Mouse (Mus musculus) liver, adult 2 months (tissue): ENCODE results near the gene Btbd8. TPM values are rescaled to one million over a fixed set of nuclear protein-coding genes. Genes with fewer than 3 reads are reported as not detected.
A peak's percentile ranks its signal among the peaks of the same experiment; 100 is the strongest.

ENCODE experiments used
- DNase-seq: peaks from one replicate; pipeline ENCODE4 v3.0.0-alpha.2; 2011; ENCODE audit warnings: low read depth, low spot score; ENCODE audit errors: extremely low read depth
- H3K27ac ChIP-seq: fragments of 200-500 bp; replicated peaks from 2 replicates; pipeline ENCODE4 v1.5.1; 2012; ENCODE audit warnings: low read depth, mild to moderate bottlenecking, control low read depth, inconsistent platforms, low read length; ENCODE audit not compliant: insufficient read depth
- H3K27me3 ChIP-seq: fragments of 200-500 bp; 2 replicates; pipeline ENCODE4 v1.6.1; 2012; ENCODE audit warnings: mild to moderate bottlenecking, moderate library complexity, low read length, inconsistent platforms; ENCODE audit not compliant: control insufficient read depth, insufficient read depth
- H3K36me3 ChIP-seq: fragments of 200-500 bp; 2 replicates; pipeline ENCODE4 v1.6.1; 2012; ENCODE audit warnings: low read length, inconsistent platforms; ENCODE audit not compliant: control insufficient read depth, insufficient read depth
- H3K4me1 ChIP-seq: fragments of 200-500 bp; 2 replicates; pipeline ENCODE4 v1.6.1; 2011; ENCODE audit warnings: low read length; ENCODE audit not compliant: control insufficient read depth, insufficient read depth
- H3K4me3 ChIP-seq: fragments of 200-500 bp; 2 replicates; pipeline ENCODE4 v1.5.1; 2011; ENCODE audit warnings: low read depth, mild to moderate bottlenecking, control low read depth, low read length, moderate library complexity; ENCODE audit not compliant: insufficient read depth
- H3K79me2 ChIP-seq: fragments of 200-500 bp; 2 replicates; pipeline ENCODE4 v1.6.1; 2012; ENCODE audit warnings: inconsistent platforms, mild to moderate bottlenecking, low read length, moderate library complexity; ENCODE audit not compliant: control insufficient read depth, insufficient read depth
- H3K9ac ChIP-seq: fragments of 200-500 bp; 2 replicates; pipeline ENCODE4 v1.6.1; 2012; ENCODE audit warnings: low read depth, mild to moderate bottlenecking, control low read depth, inconsistent platforms, low read length
- CTCF ChIP-seq: fragments of 200-500 bp; IDR thresholded peaks from 2 replicates; pipeline ENCODE4 v1.5.1; 2011; ENCODE audit warnings: low read depth, low read length, control low read depth
- POLR2A ChIP-seq: fragments of 200-500 bp; IDR thresholded peaks from 2 replicates; pipeline ENCODE4 v1.6.1; 2011; ENCODE audit warnings: low read length, control low read depth; ENCODE audit not compliant: insufficient read depth; ENCODE audit errors: extremely low read depth
- WGBS: fragments of 180-500 bp; shearing (Covaris S2); methylation state at CpG from one replicate; pipeline ENCODE4 v1.1.7; 2018; 5-methylcytosine and 5-hydroxymethylcytosine counted together
- polyA plus RNA-seq: library from polyadenylated mRNA; depleted of rRNA; stranded (reverse); fragments of >200 nt; gene quantifications from 2 replicates; pipeline ENCODE4 v1.2.3, GENCODE M21; 2012
- total RNA-seq: library from RNA; depleted of rRNA; stranded (reverse); fragments of >200 nt; gene quantifications from 2 replicates; pipeline ENCODE4 v1.2.3, GENCODE M21; 2014

Btbd8 gene
- total and polyA plus RNA-seq, 2 experiments: 0.33 to 3.4 TPM

DNA sequence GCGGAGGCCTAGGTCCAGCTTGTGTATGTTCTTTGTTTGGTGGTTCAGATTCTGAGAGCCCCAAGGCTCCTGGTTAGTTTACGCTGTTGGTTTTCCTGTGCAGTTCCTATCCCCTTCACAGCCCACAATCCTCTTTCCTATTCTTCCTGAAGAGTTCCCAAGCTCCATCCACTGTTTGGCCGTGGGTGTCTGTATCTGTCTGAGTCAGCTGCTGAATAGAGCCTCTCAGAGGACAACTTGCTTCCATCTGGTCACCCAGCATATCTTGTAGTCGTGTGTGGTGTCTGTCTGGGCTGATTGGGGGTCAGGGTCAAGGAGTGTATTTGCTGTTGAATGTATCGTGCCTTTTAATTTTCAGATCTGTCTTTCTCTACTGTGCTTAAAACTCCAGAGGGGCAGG is 4.1 kb downstream of the Btbd8 start:
- 86% methylated on average over 5 of the region's 5 CpGs for WGBS
- no peak overlapping the region for H3K4me3 ChIP-seq
- H3K36me3 ChIP-seq: no peaks in the 10 kb centered on the region
- no peak overlapping the region for H3K9ac ChIP-seq
- peaks cover 5% of the 10 kb centered on the region; the same call in 1 of the 2 replicates for H3K4me1 ChIP-seq
- H3K27ac ChIP-seq: no peak overlapping the region
- H3K27me3 ChIP-seq: no peaks in the 10 kb centered on the region
- H3K79me2 ChIP-seq: no peaks in the 10 kb centered on the region; the same call in 1 of the 2 replicates
- no peak for TF ChIP-seq POLR2A
- TF ChIP-seq CTCF: no peak
- no peak for DNase-seq

- H3K27ac ChIP-seq: no peak overlapping the region
- H3K27me3 ChIP-seq: no peaks in the 10 kb centered on the region
- H3K9ac ChIP-seq: no peak overlapping the region
- TF ChIP-seq POLR2A: no peak
- TF ChIP-seq CTCF: no peak
- 92% methylated on average over 4 of the region's 4 CpGs for WGBS
- no peak overlapping the region for H3K4me3 ChIP-seq
- no peaks in the 10 kb centered on the region for H3K36me3 ChIP-seq
- H3K79me2 ChIP-seq: no peaks in the 10 kb centered on the region; the same call in 1 of the 2 replicates
- no peaks in the 10 kb centered on the region for H3K4me1 ChIP-seq
- DNase-seq: no peak
These were observed 6.5 kb downstream of the Btbd8 start for GRCm38 (mm10) chr5:107444251-107444650.

DNA sequence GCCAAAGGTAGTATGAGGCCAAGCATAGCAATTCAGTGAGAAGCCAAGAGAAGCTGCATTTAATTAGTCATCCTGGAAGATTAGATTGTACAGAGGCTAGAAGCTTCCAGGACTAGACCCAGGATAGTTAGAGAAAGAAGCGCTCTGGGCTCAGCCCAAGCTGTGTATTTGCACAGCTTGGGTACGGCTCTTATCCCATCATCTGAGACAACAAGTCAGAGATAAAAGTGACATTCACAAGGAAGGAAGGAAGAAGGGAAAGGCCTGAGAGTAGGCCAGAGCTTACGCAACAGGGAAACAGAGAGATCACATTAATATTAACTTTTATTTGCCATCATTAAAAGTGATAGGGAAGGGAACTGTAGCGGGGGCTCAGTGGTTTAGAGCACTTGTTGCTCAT is 10.2 kb downstream of the Btbd8 start:
- TF ChIP-seq CTCF: no peak
- H3K4me3 ChIP-seq: no peak overlapping the region
- no peaks in the 10 kb centered on the region for H3K27me3 ChIP-seq
- no peak overlapping the region for H3K9ac ChIP-seq
- H3K4me1 ChIP-seq: no peaks in the 10 kb centered on the region
- no peak overlapping the region for H3K27ac ChIP-seq
- H3K79me2 ChIP-seq: no peaks in the 10 kb centered on the region; the same call in 1 of the 2 replicates
- H3K36me3 ChIP-seq: no peaks in the 10 kb centered on the region
- 70% methylated on average over 4 of the region's 4 CpGs for WGBS
- DNase-seq: peak; percentile 6

GRCm38 (mm10) chr5:107448784-107449183 is 11.0 kb downstream of the Btbd8 start:
- no peaks in the 10 kb centered on the region for H3K36me3 ChIP-seq
- no peaks in the 10 kb centered on the region for H3K4me1 ChIP-seq
- H3K27ac ChIP-seq: no peak overlapping the region
- no peaks in the 10 kb centered on the region; the same call in 1 of the 2 replicates for H3K79me2 ChIP-seq
- TF ChIP-seq POLR2A (no peak), CTCF (no peak)
- H3K27me3 ChIP-seq: no peaks in the 10 kb centered on the region
- no peak for DNase-seq
- no peak overlapping the region for H3K4me3 ChIP-seq
- 100% methylated on average over 4 of the region's 4 CpGs for WGBS
- no peak overlapping the region for H3K9ac ChIP-seq

DNA sequence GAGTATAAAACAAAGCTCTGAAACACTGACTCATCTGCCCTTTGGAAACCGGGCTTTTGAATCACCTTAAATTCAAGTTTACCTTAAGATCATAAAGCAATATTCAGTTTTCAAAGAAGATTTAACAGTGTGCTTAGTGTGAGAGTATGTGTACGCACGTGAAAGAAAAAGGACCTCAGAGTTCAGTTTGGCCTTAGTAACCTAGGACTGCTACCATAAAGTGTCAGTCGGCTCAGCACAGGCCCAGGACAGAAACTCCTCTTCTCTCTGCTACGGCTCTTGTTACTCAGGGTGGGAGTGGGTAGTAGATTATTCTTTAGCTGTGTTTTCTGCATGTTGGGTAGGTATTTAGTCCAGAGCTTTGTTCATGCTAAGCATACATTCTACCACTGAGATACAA is 11.8 kb downstream of the Btbd8 start:
- 94% methylated on average over 5 of the region's 5 CpGs for WGBS
- no peak overlapping the region for H3K4me3 ChIP-seq
- no peak overlapping the region for H3K9ac ChIP-seq
- H3K27ac ChIP-seq: no peak overlapping the region
- TF ChIP-seq CTCF: no peak
- DNase-seq: no peak
- H3K27me3 ChIP-seq: no peaks in the 10 kb centered on the region
- no peaks in the 10 kb centered on the region for H3K36me3 ChIP-seq
- H3K4me1 ChIP-seq: no peaks in the 10 kb centered on the region
- H3K79me2 ChIP-seq: no peaks in the 10 kb centered on the region; the same call in 1 of the 2 replicates

DNA sequence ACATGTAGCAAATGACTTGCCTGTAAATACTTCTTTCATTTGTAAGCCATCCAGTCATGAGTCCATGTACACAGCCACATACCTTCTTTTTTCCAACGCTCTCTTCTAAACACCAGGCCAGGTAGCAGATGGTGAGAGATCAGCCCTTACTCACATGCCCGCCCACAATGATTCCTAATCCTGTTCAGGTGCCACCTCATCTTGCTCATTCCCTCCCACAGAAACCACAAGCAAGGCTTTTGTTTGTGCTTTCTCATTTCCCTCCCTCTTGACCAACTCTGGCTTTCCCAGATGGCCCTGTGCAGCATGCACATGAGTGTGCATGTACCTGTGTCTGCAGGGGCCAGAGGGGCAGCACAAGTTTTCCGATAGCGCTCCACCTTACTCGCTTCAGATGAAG is 12.5 kb downstream of the Btbd8 start:
- H3K4me1 ChIP-seq: no peaks in the 10 kb centered on the region
- TF ChIP-seq CTCF (no peak), POLR2A (no peak)
- no peak overlapping the region for H3K9ac ChIP-seq
- no peak overlapping the region for H3K27ac ChIP-seq
- no peak overlapping the region for H3K4me3 ChIP-seq
- H3K36me3 ChIP-seq: no peaks in the 10 kb centered on the region
- H3K27me3 ChIP-seq: no peaks in the 10 kb centered on the region
- H3K79me2 ChIP-seq: no peaks in the 10 kb centered on the region; the same call in 1 of the 2 replicates
- DNase-seq: no peak
- 97% methylated on average over 5 of the region's 5 CpGs for WGBS
